Mouse (Mus musculus) kidney, embryonic 14.5 days (tissue): ENCODE data around the gene Raet1e. TPM values are rescaled to one million over a fixed set of nuclear protein-coding genes. Genes with fewer than 3 reads are reported as not detected.
"Not testable (repeated sequence)": the region's sequence is repeated elsewhere in the genome, so short reads cannot be mapped to it uniquely, and the experiment has no call there.

Source experiments
- ATAC-seq: fragments of 200-750 bp; cut with Nextera tagmentation; 2 replicates; pipeline ENCODE4 v1.8.0; 2017; ENCODE audit warnings: moderate number of reproducible peaks, mild to moderate bottlenecking, moderate TSS enrichment, moderate library complexity; ENCODE audit not compliant: low FRiP score, low TSS enrichment
- H3K27ac ChIP-seq: fragments of 300-500 bp; sonication (generic); 2 replicates; pipeline ENCODE4 v1.5.1; 2014; ENCODE audit warnings: low read depth, mild to moderate bottlenecking, low read length, moderate library complexity, mixed read lengths
- H3K27me3 ChIP-seq: fragments of 300-500 bp; sonication (generic); 2 replicates; pipeline ENCODE4 v1.6.1; 2014; ENCODE audit warnings: mild to moderate bottlenecking, low read length; ENCODE audit not compliant: control insufficient read depth, insufficient read depth
- H3K36me3 ChIP-seq: fragments of 300-500 bp; sonication (generic); 2 replicates; pipeline ENCODE4 v1.6.1; 2014; ENCODE audit warnings: low read length, mixed read lengths; ENCODE audit not compliant: control insufficient read depth, insufficient read depth
- H3K4me1 ChIP-seq: fragments of 300-500 bp; sonication (generic); 2 replicates; pipeline ENCODE4 v1.6.1; 2014; ENCODE audit warnings: low read length, mixed read lengths; ENCODE audit not compliant: control insufficient read depth, insufficient read depth
- H3K4me2 ChIP-seq: fragments of 300-500 bp; sonication (generic); replicated peaks from 2 replicates; pipeline ENCODE4 v1.6.1; 2014; ENCODE audit warnings: low read depth, mild to moderate bottlenecking, low read length
- H3K4me3 ChIP-seq: fragments of 300-500 bp; sonication (generic); 2 replicates; pipeline ENCODE4 v1.5.1; 2014; ENCODE audit warnings: mild to moderate bottlenecking, low read length
- H3K9ac ChIP-seq: fragments of 300-500 bp; sonication (generic); 2 replicates; pipeline ENCODE4 v1.6.1; 2014; ENCODE audit warnings: low read depth, mild to moderate bottlenecking, low read length, moderate library complexity
- H3K9me3 ChIP-seq: fragments of 300-500 bp; sonication (generic); 2 replicates; pipeline ENCODE4 v1.6.1; 2016; ENCODE audit warnings: low read length; ENCODE audit not compliant: control insufficient read depth
- WGBS: fragments of 180-500 bp; shearing (Covaris S2); extraction: QIAGEN DNeasy Blood & Tissue Kit; methylation state at CpG from one replicate; pipeline ENCODE4 v1.1.7; 2014; 5-methylcytosine and 5-hydroxymethylcytosine counted together
- polyA plus RNA-seq: library from polyadenylated mRNA; unstranded; fragments of >200 nt; fragmentation: Nextera tagmentation; extraction: Ambion mirVana; gene quantifications from 2 replicates; pipeline ENCODE4 v1.2.1, GENCODE M21; 2014

Raet1e gene
- polyA plus RNA-seq, 1 experiment from 2014 or later = 14.6 TPM

DNA sequence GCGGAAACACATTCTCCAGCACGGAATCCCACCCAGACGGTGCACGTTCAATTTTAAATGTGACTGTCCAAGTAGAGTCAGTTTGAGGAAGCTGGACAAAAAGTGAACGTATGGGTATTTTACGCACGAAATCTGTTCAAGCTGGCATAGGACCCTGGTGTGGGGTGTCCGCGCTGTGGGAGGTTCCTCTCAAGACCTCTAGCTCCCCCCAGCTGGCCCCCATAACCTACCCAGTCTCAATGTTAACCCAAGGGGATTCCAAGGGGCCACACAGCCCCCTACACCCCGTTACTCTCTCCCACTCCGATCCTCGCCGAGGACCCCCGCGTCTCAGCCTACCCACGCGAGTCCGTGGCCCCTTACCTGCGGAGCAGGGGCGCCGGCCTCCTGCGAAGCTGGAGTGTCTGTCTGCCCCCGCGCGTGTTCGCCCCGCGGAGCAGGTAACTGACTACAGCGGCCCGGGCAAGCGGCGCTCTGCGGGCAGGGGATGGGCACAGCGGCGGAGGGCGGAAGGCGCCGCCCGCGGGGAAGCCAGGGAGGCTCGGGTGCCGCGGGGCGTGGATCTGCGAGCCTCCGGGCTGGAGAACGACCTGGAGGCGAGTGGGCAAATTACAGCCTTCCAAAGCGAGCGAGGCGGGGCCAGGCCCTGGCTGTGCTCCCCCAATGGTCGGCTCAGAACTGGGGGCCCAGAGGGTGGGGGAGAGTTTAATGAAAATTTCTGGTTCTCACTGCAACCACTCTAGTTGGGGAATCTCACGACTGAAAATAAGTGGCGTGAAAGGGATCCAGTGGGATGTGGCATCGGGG is 7.1 kb upstream of the Raet1e start:
- peak overlapping the region; percentile 70 for H3K4me3 ChIP-seq
- H3K4me1 ChIP-seq, H3K9me3 ChIP-seq, ATAC-seq, H3K9ac ChIP-seq, H3K36me3 ChIP-seq, H3K27ac ChIP-seq: not testable (repeated sequence)
- H3K27me3 ChIP-seq = peaks cover 29% of the 10 kb centered on the region
- under 1% methylated on average over 54 of the region's 55 CpGs for WGBS
- H3K4me2 ChIP-seq = peak overlapping the region; percentile 96

DNA sequence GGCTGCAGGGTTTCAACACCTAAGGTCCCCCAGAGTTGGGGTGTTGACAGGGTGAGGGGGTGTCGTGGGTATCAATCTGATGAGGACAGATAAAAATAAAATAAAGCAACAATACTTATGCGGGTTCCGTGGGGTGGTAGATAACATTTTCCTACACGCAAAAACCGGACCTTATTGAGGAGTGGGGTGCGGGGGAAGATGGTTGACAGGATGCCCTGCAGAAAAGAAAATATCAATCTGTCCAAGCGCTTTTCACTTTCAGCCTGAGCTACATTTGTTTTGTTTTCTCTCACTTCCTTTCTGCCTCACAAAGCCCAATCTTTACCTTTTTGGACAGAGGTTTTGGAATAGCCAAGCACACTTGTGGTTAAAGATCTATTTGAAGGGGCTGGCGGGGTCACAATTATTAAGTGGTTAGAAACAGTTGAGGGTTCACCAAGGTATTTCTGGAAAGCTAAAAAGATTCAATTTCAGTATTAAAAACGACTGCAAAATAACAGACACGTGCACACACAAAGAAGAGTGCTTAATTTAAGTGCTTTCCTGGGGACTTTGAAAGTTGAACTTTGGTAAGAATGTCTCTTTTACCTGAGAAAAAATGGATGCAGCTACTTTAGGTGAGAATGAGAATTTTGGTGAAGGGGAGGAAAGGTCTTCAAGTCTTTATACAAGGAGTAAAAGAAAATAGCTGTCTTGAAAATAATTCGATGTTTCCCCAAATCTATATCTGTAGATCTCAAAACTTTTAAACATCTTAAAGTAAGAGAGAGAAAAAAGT is 6.3 kb upstream of the Raet1e start:
- 2% methylated on average over 11 of the region's 11 CpGs for WGBS
- H3K4me3 ChIP-seq = 0 out of 2 replicates have a peak overlapping the region, but pooled peaks have one; percentile 21
- H3K9ac ChIP-seq, ATAC-seq, H3K4me1 ChIP-seq, H3K4me2 ChIP-seq, H3K36me3 ChIP-seq, H3K9me3 ChIP-seq, H3K27ac ChIP-seq: not testable (repeated sequence)
- H3K27me3 ChIP-seq = peaks cover 37% of the 10 kb centered on the region

DNA sequence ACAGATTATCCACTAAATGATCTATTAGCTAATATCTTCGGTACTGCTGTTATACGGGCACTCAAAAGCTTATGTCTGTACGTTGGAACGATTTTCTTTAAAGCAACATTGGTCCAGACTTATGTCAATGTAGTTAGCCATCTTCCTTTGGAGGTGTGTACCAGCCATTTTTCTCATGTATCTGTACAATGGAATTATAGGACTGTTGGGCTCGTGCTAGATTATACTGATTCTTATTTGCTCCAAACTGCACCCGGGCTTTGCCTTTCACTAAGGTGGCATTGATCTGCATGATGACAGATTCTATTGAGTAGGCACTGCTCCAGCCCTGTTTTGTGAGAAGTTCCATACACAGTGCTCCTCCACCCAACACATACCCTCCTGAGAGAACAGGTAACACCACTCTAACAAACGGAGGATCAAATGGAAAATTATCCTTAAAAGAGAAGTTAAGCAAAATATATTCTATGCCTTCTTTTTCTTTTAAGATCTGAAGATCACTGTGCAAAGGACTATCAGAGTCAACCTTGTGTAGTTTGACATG is 5.2 kb upstream of the Raet1e start:
- H3K27ac ChIP-seq, H3K9ac ChIP-seq, H3K4me3 ChIP-seq, H3K4me1 ChIP-seq, H3K4me2 ChIP-seq, H3K9me3 ChIP-seq, H3K36me3 ChIP-seq, ATAC-seq: not testable (repeated sequence)
- 3% methylated on average over 7 of the region's 7 CpGs for WGBS
- H3K27me3 ChIP-seq = peaks cover 43% of the 10 kb centered on the region

DNA sequence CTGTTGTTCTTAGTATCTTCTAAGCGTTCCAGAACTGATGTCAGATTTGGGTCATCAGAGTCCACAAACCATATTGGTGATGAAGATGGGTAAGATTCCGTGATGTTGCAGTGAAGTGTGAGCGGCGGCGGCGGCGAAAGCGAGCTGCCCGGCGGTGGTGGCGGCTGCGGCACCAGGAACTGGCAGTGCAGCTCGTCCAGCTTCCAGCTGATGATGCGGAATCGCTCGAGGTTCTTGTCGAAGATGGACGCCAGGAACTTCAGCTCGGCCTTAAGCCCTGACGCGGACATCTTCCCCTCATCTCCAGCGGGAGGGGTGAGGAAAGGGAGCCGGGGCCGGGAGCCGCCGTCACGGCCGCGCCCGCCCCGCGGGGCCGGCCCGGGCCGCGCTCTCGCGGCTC is 4.2 kb upstream of the Raet1e start:
- Histone ChIP-seq H3K27me3 (peaks cover 51% of the 10 kb centered on the region), H3K4me3 (peak overlapping the region; percentile 34), H3K4me2 (peak overlapping the region; percentile 54)
- not testable (repeated sequence) for H3K27ac ChIP-seq, H3K36me3 ChIP-seq, H3K9ac ChIP-seq, ATAC-seq, H3K9me3 ChIP-seq, H3K4me1 ChIP-seq
- WGBS = 0% methylated on average over 38 of the region's 38 CpGs

DNA sequence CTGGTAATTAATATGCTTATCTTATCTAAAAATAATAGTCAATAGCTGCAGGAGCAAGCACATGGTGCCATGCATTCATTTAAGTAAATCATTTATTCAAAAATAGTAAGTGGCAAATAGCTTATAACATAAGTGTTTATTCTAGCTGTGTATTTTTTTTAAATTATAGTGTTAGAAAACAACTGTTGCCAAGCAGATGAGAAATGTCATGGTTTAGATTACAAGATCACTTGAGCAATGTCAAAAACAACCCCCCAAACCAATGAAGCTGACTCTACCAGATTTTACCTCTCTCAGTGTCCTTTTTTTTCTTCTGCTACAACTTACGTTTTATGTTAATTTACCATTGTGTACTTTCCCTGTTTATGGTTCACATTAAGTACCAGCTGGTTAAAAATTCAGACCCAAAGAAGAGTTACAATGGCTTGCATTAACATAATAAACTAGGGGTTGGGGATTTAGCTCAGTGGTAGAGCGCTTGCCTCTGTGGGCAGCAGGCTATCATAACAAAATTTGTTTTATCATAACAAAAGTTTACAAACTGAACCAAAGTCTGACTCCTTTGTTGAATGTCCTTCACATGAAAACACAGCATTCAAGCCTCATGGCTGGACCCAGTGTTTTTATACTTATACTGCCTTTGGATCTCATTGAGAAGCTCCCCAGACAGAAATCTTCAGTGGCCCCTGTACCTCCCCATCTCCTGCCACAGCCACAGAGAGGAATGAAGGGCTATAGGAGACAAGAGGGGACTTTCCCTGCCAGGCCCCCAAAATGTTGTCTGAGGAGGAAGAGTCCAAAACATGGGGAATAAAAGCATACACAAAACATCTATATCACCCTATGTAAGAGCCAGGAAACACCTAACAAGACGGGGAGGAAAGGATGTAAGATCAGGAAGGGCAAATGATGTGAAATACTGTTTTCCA is 3.2 kb upstream of the Raet1e start:
- Histone ChIP-seq H3K36me3 (no peaks in the 10 kb centered on the region), H3K4me3 (no peak overlapping the region), H3K9ac (no peak overlapping the region), H3K27ac (no peak overlapping the region), H3K4me1 (peaks cover 5% of the 10 kb centered on the region; the same call in 1 of the 2 replicates), H3K4me2 (no peak overlapping the region), H3K9me3 (no peaks in the 10 kb centered on the region), H3K27me3 (peaks cover 55% of the 10 kb centered on the region)
- ATAC-seq = no peak
- WGBS = 4% methylated on average over 3 of the region's 3 CpGs

DNA sequence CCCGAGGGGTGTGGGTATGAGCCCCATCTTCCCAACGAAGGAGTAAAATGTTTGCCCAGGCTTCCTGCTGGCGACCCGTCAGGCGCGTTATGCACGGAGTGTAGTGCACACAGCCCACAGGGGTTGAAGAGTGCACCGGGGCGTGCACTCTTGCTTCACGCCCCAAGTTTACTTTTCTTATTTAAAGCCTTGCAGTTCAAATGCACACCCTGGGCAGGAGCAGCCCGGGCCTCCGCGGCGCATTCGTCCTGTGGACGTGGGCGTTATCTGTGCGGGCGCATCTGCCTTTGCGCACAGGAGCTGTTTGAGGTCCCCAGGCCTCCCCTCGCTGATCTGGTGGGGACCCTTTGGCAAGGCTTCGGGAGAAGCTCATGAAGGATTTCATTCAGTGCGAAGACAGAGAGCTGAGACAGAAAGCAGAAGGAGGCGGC is 777 bp downstream of the Raet1e start:
- no peaks in the 10 kb centered on the region for H3K36me3 ChIP-seq
- no peaks in the 10 kb centered on the region; the same call in 1 of the 2 replicates for H3K4me1 ChIP-seq
- peak overlapping the region; percentile 39 for H3K4me3 ChIP-seq
- no peak for ATAC-seq
- H3K4me2 ChIP-seq = peak overlapping the region; percentile 51
- 0% methylated on average over 24 of the region's 24 CpGs for WGBS
- no peak overlapping the region for H3K27ac ChIP-seq
- no peak overlapping the region for H3K9ac ChIP-seq
- no peaks in the 10 kb centered on the region for H3K9me3 ChIP-seq
- H3K27me3 ChIP-seq = peaks cover 54% of the 10 kb centered on the region

DNA sequence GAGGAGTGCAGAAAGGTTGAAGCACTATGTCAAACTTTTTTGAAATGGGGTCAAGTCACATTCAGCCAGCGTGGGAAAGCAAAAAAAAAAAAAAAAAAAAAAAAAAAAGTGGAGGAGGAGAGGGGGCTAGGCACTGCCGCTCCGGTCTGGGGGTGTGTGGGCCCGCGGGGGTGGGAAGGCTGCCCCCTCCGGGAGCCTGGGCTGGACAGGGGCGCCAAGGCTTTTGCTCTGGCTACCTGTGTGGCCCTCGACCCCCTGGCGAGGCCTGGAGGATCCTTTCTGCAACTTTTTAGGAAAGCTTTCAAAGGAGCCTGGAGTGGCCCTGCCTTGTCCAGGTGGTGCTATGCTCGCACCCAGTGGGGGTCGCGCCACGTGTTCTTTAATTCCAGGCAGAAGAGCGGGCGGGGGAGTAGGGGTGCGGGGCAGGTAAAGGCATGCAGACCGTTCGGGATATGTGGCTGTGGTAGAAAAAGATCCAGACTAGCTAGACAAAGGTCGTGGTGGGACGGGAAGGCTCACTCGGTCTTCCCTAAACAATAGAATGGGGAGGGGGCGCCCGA is 1.3 kb downstream of the Raet1e start:
- no peak overlapping the region for H3K4me2 ChIP-seq

DNA sequence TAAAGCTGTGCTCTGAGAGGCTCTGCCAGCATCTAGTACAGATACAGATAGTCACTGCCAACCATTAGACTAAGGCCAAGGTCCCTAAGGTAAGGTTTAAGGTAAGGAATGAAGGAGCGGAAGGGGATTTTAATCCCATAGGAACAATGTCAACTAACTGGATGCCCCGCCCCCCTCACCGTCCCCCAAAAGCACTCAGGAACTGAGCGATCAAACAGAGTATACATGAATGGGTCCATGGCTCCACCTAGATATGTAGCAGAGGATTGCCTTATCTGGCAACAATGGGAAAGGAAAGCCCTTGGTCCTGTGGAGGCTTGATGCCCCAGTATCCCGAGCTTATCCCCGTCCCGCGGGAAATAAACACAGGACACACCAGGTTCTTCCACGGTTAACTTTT is 4.9 kb downstream of the Raet1e start:
- not testable (repeated sequence) for H3K36me3 ChIP-seq, ATAC-seq, H3K27ac ChIP-seq, H3K4me1 ChIP-seq, H3K9me3 ChIP-seq, H3K9ac ChIP-seq, H3K4me3 ChIP-seq
- Histone ChIP-seq H3K4me2 (peak overlapping the region; percentile 35), H3K27me3 (peaks cover 25% of the 10 kb centered on the region)
- 10% methylated on average over 9 of the region's 9 CpGs for WGBS

More for the DNA sequence above, 1.3 kb downstream of the Raet1e start:
- H3K4me1 ChIP-seq = no peaks in the 10 kb centered on the region; the same call in 1 of the 2 replicates
- no peaks in the 10 kb centered on the region for H3K9me3 ChIP-seq
- H3K9ac ChIP-seq = no peak overlapping the region
- H3K36me3 ChIP-seq = no peaks in the 10 kb centered on the region
- no peak overlapping the region for H3K27ac ChIP-seq
- no peak for ATAC-seq
- WGBS = 2% methylated on average over 23 of the region's 23 CpGs
- peaks cover 54% of the 10 kb centered on the region for H3K27me3 ChIP-seq
- H3K4me3 ChIP-seq = peak overlapping the region; percentile 39; the same call in 1 of the 2 replicates
